Mouse (Mus musculus) liver (tissue): ENCODE results near the gene Rabep2.
"Not testable (repeated sequence)": the region's sequence is repeated elsewhere in the genome, so short reads cannot be mapped to it uniquely, and the experiment has no call there.

Experiments used
- DNase-seq: peaks from one replicate; pipeline ENCODE4 v3.0.0-alpha.2; 2020; ENCODE audit warnings: mixed read lengths

The Rabep2 gene

DNA sequence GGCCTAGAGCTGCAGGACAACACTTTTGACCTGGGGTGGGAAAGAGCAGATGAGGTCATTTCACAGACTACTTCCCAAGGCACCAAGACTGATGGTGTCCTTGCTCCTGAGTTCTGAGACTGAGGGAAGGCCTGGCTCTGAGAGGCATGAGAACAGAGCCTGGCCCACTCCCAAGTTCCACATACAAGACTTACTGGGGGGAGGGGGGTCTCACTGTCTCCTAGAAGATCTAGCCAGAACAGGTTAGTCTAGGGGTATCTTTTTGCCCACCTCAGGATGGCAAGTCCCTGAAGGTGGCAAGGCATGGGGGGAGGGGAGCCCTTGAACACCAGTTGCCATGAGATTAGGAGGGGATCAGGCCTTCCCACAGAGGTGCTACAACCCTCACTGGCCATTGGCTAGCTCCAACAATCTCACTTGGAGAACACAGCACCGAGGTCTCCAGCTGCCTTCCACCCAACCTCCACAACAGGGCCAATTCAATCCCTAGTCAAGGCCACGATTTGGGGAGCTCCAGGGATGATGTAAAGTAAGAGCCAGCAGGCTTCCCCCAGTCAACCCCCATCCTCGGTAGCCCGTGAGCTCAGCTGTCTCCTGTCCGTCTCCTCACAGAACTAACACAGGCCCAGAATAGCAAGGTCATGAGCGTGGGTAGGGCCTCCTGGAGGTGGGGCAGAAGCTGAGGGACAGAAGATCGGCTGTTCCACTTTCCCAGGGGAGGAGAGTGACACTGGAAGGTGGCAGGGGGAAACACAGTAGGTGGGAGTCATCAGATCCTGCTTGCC is 36.9 kb downstream of the Rabep2 start:
- no peak for DNase-seq

DNA sequence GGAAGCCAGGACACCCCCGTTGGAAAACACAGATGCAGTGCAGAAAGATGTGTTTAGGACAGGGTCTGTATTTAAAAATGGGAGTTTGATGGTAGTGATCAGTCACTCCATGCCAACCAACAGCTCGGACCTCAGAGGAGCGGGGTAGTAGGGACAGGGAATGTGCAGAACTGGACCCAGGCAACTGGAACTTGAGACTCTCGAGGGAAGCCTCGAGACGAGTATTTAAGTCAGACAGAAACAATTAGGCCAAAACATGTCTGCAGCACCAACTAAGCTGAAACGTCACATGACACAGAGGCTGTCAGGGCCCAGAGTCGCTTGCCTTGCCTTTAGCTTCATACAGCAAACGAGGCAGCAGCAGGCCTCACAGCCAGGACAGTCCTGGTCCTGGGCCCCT is 37.6 kb downstream of the Rabep2 start:
- no peak for DNase-seq

DNA sequence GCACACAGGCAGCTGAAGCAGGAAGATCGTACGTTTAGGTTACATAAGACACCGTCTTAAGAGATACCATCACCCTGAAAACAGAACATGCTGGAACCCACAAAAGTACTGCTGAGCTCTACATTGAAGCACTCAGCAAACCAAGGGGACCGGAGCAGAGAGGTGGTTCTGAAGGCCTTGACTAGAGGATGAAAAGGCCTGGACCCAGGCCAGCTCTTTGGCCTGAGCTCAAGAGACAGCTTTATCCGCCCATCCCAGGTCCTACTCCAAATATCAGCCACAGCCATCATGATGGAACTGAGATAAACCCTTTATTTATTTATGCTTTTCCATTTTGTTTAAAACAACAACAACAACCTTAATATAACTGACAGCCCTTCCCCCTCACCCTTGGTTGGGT is 38.1 kb downstream of the Rabep2 start:
- DNase-seq = no peak

DNA sequence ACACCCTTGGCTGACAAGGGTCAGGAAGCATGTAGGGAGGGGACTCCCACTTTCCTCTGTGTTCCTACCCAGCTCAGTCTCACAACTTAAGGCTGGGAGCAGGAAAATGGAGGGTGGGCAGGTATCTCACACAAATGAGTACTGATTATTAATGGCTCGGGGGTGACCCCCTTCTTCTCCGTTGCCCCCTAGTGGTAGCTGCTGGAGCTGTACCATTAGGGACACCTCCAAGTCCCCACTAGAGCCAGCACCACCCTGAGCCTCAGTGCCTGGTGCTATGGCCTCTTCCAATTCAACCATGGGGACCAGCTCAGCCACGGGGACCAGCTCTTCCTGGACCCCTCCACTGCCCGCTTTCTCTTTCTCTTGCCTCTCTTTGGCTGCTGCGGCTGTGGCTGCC is 38.7 kb downstream of the Rabep2 start:
- peak; percentile 72 for DNase-seq

- DNase-seq = no peak
These were observed 39.5 kb downstream of the Rabep2 start for GRCm38 (mm10) chr7:126467834-126468627.

GRCm38 (mm10) chr7:126470077-126470476 is 41.5 kb downstream of the Rabep2 start:
- DNase-seq = no peak

- no peak for DNase-seq
These were observed 42.8 kb downstream of the Rabep2 start for GRCm38 (mm10) chr7:126471361-126471760.

DNA sequence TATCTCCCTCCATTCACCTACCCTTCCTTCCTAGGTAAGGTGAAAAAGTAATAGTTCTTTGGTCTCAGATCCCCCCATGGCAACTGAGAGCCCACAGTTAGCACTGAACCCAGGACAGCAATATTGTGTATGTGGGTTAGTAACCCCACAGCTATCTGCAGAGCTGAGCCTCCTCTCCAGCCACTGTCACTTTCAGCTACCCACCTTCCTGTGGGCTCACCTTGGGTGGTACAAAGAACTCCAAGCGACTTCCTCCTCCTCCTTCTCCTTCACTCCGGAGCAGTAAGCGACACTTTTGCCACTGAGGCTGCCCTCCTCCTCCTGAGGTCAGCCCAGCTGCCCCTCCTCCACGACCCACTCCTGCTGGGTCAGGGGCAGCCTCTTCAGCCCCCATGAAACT is 43.3 kb downstream of the Rabep2 start:
- no peak for DNase-seq

GRCm38 (mm10) chr7:126472306-126472705 is 43.7 kb downstream of the Rabep2 start:
- DNase-seq = peak; percentile 39

- DNase-seq = no peak
These were observed 44.2 kb downstream of the Rabep2 start for GRCm38 (mm10) chr7:126472713-126473112.

- DNase-seq = no peak
These were observed 45.0 kb downstream of the Rabep2 start for GRCm38 (mm10) chr7:126473470-126474086.

GRCm38 (mm10) chr7:126474486-126474955 is 46.0 kb downstream of the Rabep2 start:
- DNase-seq = peak; percentile 27

- peak; percentile 89 for DNase-seq
These were observed 46.5 kb downstream of the Rabep2 start, which contains the start of gene Sh2b1 for GRCm38 (mm10) chr7:126474993-126475581. Gene Sh2b1, minus strand, starts transcription at chr7:126475424.

DNA sequence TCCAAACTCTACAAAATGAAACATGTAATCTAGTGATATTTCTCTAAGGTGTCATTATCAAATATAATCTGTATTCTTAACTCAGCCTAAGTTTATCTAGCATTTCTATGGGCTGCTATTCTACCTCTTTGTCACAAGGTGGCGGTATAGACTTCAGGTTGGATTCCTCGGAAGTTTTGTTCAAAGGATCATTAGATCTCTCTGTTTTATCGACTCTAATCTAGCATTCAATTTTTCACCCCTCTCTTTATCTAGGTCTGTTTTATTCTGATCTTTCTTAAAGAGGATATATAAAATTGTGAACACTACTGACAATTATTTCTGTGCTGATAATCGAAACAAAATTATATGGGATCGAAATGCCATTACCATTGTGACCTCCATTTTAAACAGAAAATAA is 53.1 kb downstream of the Rabep2 start:
- DNase-seq = no peak

GRCm38 (mm10) chr7:126482392-126482871 is 53.9 kb downstream of the Rabep2 start:
- DNase-seq = peak; percentile 91

DNA sequence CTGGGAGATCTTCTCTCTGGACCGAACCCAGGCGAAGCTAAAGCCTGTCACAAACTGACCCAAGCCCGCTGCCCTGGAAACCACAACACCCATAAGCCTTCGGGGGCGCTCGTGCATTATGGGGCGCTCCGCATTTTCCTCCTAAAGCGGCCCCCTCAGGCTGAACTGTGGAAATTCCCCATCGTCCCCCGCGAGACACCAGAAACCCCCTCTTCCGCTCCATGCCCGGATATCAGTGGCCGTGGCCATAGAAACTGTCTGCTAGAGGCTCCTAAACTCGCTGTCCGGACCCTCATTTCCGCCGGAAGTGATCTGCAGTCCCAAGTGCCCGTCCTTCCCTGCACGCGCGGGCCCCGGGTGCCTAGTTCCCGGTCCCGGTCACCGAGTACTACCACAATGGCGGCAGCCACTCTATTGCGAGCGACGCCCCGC is 58.5 kb downstream of the Rabep2 start, which contains the start of gene Tufm:
TSS of gene Tufm (plus strand) at position 310 of the 432 bp plus-strand sequence.
- DNase-seq = peak; percentile 91

- DNase-seq = not testable (repeated sequence)
These were observed 59.2 kb downstream of the Rabep2 start for GRCm38 (mm10) chr7:126487617-126488385.

GRCm38 (mm10) chr7:126491005-126491404 is 62.4 kb downstream of the Rabep2 start:
- DNase-seq = no peak

DNA sequence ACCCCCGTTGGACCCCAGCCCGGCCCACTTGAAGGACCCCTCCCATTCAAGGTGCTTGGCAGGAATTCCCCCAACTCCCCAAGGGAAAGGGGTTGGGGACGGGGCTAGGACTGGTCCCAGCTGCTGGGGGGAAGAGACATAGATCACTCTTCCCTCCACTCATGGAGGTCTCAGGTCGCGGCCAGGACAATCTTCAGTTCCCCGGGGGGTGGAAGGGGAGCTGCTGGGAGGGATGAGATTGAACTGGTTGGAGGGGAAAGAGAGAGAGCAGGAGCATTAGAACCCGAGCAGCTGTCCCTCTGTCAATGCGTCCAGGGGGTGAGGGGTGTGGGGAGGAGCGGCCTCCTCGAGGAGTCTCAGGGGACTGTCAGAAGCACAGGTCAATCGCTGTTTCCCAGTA is 63.4 kb downstream of the Rabep2 start:
- DNase-seq = no peak

DNA sequence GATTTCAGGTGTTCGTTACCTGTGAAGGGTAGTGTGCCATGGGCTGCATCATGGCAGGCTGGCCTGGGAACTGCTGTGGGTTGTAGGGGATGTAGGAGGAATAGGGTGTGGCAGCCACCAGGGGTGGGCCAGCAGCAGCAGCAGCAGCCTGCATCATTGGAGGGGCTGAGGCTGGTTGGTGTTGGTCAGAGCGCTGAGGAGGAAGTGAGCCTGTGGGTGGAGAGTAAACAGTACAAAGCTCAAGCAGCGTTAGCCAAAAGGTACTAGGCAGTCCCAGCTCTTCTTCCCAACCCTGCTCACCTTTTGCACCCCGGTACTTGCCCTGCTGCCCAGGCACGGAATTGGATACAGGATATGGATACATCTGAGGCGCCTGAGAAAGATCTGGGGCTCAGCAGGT is 65.6 kb downstream of the Rabep2 start:
- peak; percentile 22 for DNase-seq

GRCm38 (mm10) chr7:126496475-126496874 is 67.9 kb downstream of the Rabep2 start:
- DNase-seq = no peak

GRCm38 (mm10) chr7:126497966-126498365 is 69.4 kb downstream of the Rabep2 start:
- no peak for DNase-seq
